Mouse (Mus musculus) kidney, embryonic 14.5 days (tissue): ENCODE results near the gene Babam1. TPM values are rescaled to one million over a fixed set of nuclear protein-coding genes. Genes with fewer than 3 reads are reported as not detected.
"Not testable (repeated sequence)": the region's sequence is repeated elsewhere in the genome, so short reads cannot be mapped to it uniquely, and the experiment has no call there.

ENCODE experiments used
- ATAC-seq: fragments of 200-750 bp; cut with Nextera tagmentation; 2 replicates; pipeline ENCODE4 v1.8.0; 2017; ENCODE audit warnings: moderate number of reproducible peaks, mild to moderate bottlenecking, moderate TSS enrichment, moderate library complexity; ENCODE audit not compliant: low FRiP score, low TSS enrichment
- H3K27ac ChIP-seq: fragments of 300-500 bp; sonication (generic); 2 replicates; pipeline ENCODE4 v1.5.1; 2014; ENCODE audit warnings: low read depth, mild to moderate bottlenecking, low read length, moderate library complexity, mixed read lengths
- H3K27me3 ChIP-seq: fragments of 300-500 bp; sonication (generic); 2 replicates; pipeline ENCODE4 v1.6.1; 2014; ENCODE audit warnings: mild to moderate bottlenecking, low read length; ENCODE audit not compliant: control insufficient read depth, insufficient read depth
- H3K36me3 ChIP-seq: fragments of 300-500 bp; sonication (generic); 2 replicates; pipeline ENCODE4 v1.6.1; 2014; ENCODE audit warnings: low read length, mixed read lengths; ENCODE audit not compliant: control insufficient read depth, insufficient read depth
- H3K4me1 ChIP-seq: fragments of 300-500 bp; sonication (generic); 2 replicates; pipeline ENCODE4 v1.6.1; 2014; ENCODE audit warnings: low read length, mixed read lengths; ENCODE audit not compliant: control insufficient read depth, insufficient read depth
- H3K4me2 ChIP-seq: fragments of 300-500 bp; sonication (generic); replicated peaks from 2 replicates; pipeline ENCODE4 v1.6.1; 2014; ENCODE audit warnings: low read depth, mild to moderate bottlenecking, low read length
- H3K4me3 ChIP-seq: fragments of 300-500 bp; sonication (generic); 2 replicates; pipeline ENCODE4 v1.5.1; 2014; ENCODE audit warnings: mild to moderate bottlenecking, low read length
- H3K9ac ChIP-seq: fragments of 300-500 bp; sonication (generic); 2 replicates; pipeline ENCODE4 v1.6.1; 2014; ENCODE audit warnings: low read depth, mild to moderate bottlenecking, low read length, moderate library complexity
- H3K9me3 ChIP-seq: fragments of 300-500 bp; sonication (generic); 2 replicates; pipeline ENCODE4 v1.6.1; 2016; ENCODE audit warnings: low read length; ENCODE audit not compliant: control insufficient read depth
- WGBS: fragments of 180-500 bp; shearing (Covaris S2); extraction: QIAGEN DNeasy Blood & Tissue Kit; methylation state at CpG from one replicate; pipeline ENCODE4 v1.1.7; 2014; 5-methylcytosine and 5-hydroxymethylcytosine counted together
- polyA plus RNA-seq: library from polyadenylated mRNA; unstranded; fragments of >200 nt; fragmentation: Nextera tagmentation; extraction: Ambion mirVana; gene quantifications from 2 replicates; pipeline ENCODE4 v1.2.1, GENCODE M21; 2014

Gene Babam1
- polyA plus RNA-seq, 1 experiment from 2014 or later: 125 TPM

- peak; percentile 48; the same call in 1 of the 2 replicates for ATAC-seq
- no peak overlapping the region for H3K4me3 ChIP-seq
- H3K9me3 ChIP-seq: no peaks in the 10 kb centered on the region
- WGBS: 32% methylated on average over 11 of the region's 11 CpGs
- H3K4me1 ChIP-seq: peaks cover 7% of the 10 kb centered on the region
- H3K4me2 ChIP-seq: no peak overlapping the region
- peaks cover 31% of the 10 kb centered on the region for H3K36me3 ChIP-seq
- H3K27ac ChIP-seq: no peak overlapping the region
- no peak overlapping the region for H3K9ac ChIP-seq
- H3K27me3 ChIP-seq: no peaks in the 10 kb centered on the region
These were observed 15.0 kb downstream of the Babam1 start for GRCm38 (mm10) chr8:71411535-71412273.

- no peaks in the 10 kb centered on the region for H3K9me3 ChIP-seq
- H3K27ac ChIP-seq: no peak overlapping the region
- H3K4me2 ChIP-seq: no peak overlapping the region
- H3K4me1 ChIP-seq: no peaks in the 10 kb centered on the region
- ATAC-seq: no peak
- H3K9ac ChIP-seq: no peak overlapping the region
- no peaks in the 10 kb centered on the region for H3K27me3 ChIP-seq
- no peaks in the 10 kb centered on the region for H3K36me3 ChIP-seq
- H3K4me3 ChIP-seq: no peak overlapping the region
These were observed 25.5 kb downstream of the Babam1 start for GRCm38 (mm10) chr8:71422121-71422520.

- H3K4me1 ChIP-seq, H3K36me3 ChIP-seq, ATAC-seq, H3K4me2 ChIP-seq, H3K9ac ChIP-seq, H3K4me3 ChIP-seq, H3K27me3 ChIP-seq, H3K27ac ChIP-seq, H3K9me3 ChIP-seq: not testable (repeated sequence)
- 79% methylated on average over 1 of the region's 1 CpGs for WGBS
These were observed 36.3 kb downstream of the Babam1 start for GRCm38 (mm10) chr8:71432935-71433334.

- Histone ChIP-seq H3K9me3 (no peaks in the 10 kb centered on the region), H3K27me3 (0 out of 2 replicates have a peak, but pooled peaks cover 3% of the 10 kb centered on the region), H3K4me2 (no peak overlapping the region), H3K9ac (no peak overlapping the region), H3K27ac (no peak overlapping the region), H3K4me3 (no peak overlapping the region), H3K4me1 (no peaks in the 10 kb centered on the region), H3K36me3 (no peaks in the 10 kb centered on the region)
- no peak for ATAC-seq
- 39% methylated on average over 3 of the region's 3 CpGs for WGBS
These were observed 40.4 kb downstream of the Babam1 start for GRCm38 (mm10) chr8:71437041-71437440.

GRCm38 (mm10) chr8:71441404-71441803 lies 44.7 kb downstream of the Babam1 start:
- 0 out of 2 replicates have a peak, but pooled peaks cover 4% of the 10 kb centered on the region for H3K27me3 ChIP-seq

GRCm38 (mm10) chr8:71445096-71445495 lies 48.4 kb downstream of the Babam1 start:
- Histone ChIP-seq H3K9ac (no peak overlapping the region), H3K27ac (no peak overlapping the region), H3K27me3 (0 out of 2 replicates have a peak, but pooled peaks cover 4% of the 10 kb centered on the region), H3K4me2 (no peak overlapping the region), H3K4me3 (no peak overlapping the region), H3K36me3 (no peaks in the 10 kb centered on the region), H3K4me1 (no peaks in the 10 kb centered on the region), H3K9me3 (no peaks in the 10 kb centered on the region)
- 79% methylated on average over 7 of the region's 7 CpGs for WGBS
- no peak for ATAC-seq

More at GRCm38 (mm10) chr8:71441404-71441803, 44.7 kb downstream of the Babam1 start:
- H3K4me2 ChIP-seq: no peak overlapping the region
- no peak overlapping the region for H3K4me3 ChIP-seq
- no peaks in the 10 kb centered on the region for H3K9me3 ChIP-seq
- WGBS: 0% methylated on average over 7 of the region's 7 CpGs
- H3K36me3 ChIP-seq: no peaks in the 10 kb centered on the region
- no peak overlapping the region for H3K9ac ChIP-seq
- no peaks in the 10 kb centered on the region for H3K4me1 ChIP-seq
- ATAC-seq: no peak
- H3K27ac ChIP-seq: no peak overlapping the region

- Histone ChIP-seq H3K9ac (no peak overlapping the region), H3K4me3 (no peak overlapping the region), H3K27ac (no peak overlapping the region), H3K36me3 (no peaks in the 10 kb centered on the region), H3K27me3 (no peaks in the 10 kb centered on the region), H3K9me3 (no peaks in the 10 kb centered on the region), H3K4me1 (no peaks in the 10 kb centered on the region), H3K4me2 (no peak overlapping the region)
- WGBS: 70% methylated on average over 4 of the region's 4 CpGs
- ATAC-seq: no peak
These were observed 54.7 kb downstream of the Babam1 start for GRCm38 (mm10) chr8:71451337-71451736.

GRCm38 (mm10) chr8:71451777-71452176 lies 55.1 kb downstream of the Babam1 start:
- H3K9ac ChIP-seq: no peak overlapping the region
- H3K4me3 ChIP-seq: no peak overlapping the region
- no peaks in the 10 kb centered on the region for H3K9me3 ChIP-seq
- H3K27ac ChIP-seq: no peak overlapping the region
- no peaks in the 10 kb centered on the region for H3K4me1 ChIP-seq
- no peaks in the 10 kb centered on the region for H3K27me3 ChIP-seq
- H3K36me3 ChIP-seq: no peaks in the 10 kb centered on the region
- WGBS: 42% methylated on average over 11 of the region's 11 CpGs
- H3K4me2 ChIP-seq: no peak overlapping the region
- no peak for ATAC-seq

GRCm38 (mm10) chr8:71452669-71453068 lies 56.0 kb downstream of the Babam1 start:
- Histone ChIP-seq H3K4me1 (no peaks in the 10 kb centered on the region), H3K27me3 (no peaks in the 10 kb centered on the region), H3K36me3 (0 out of 2 replicates have a peak, but pooled peaks cover 4% of the 10 kb centered on the region), H3K27ac (no peak overlapping the region), H3K4me3 (no peak overlapping the region), H3K9ac (no peak overlapping the region), H3K4me2 (no peak overlapping the region), H3K9me3 (no peaks in the 10 kb centered on the region)
- 74% methylated on average over 2 of the region's 2 CpGs for WGBS
- no peak for ATAC-seq
